Mouse (Mus musculus) liver, adult 2 months (tissue): ENCODE measurements around the gene Kiss1r.

Experiments
- CTCF ChIP-seq: fragments of 200-500 bp; IDR thresholded peaks from 2 replicates; pipeline ENCODE4 v1.5.1; 2011; ENCODE audit warnings: low read depth, low read length, control low read depth
- POLR2A ChIP-seq: fragments of 200-500 bp; IDR thresholded peaks from 2 replicates; pipeline ENCODE4 v1.6.1; 2011; ENCODE audit warnings: low read length, control low read depth; ENCODE audit not compliant: insufficient read depth; ENCODE audit errors: extremely low read depth

GRCm38 (mm10) chr10:79936911-79937441 lies 20.2 kb downstream of the Kiss1r start:
- TF ChIP-seq CTCF (no peak), POLR2A (no peak)
